Mouse (Mus musculus) liver, adult 2 months (tissue): ENCODE data around the gene Depdc5. TPM values are rescaled to one million over a fixed set of nuclear protein-coding genes. Genes with fewer than 3 reads are reported as not detected.
"Not testable (repeated sequence)": the region's sequence is repeated elsewhere in the genome, so short reads cannot be mapped to it uniquely, and the experiment has no call there.

Experiments used
- DNase-seq: peaks from one replicate; pipeline ENCODE4 v3.0.0-alpha.2; 2011; ENCODE audit warnings: low read depth, low spot score; ENCODE audit errors: extremely low read depth
- H3K27ac ChIP-seq: fragments of 200-500 bp; replicated peaks from 2 replicates; pipeline ENCODE4 v1.5.1; 2012; ENCODE audit warnings: low read depth, mild to moderate bottlenecking, control low read depth, inconsistent platforms, low read length; ENCODE audit not compliant: insufficient read depth
- H3K27me3 ChIP-seq: fragments of 200-500 bp; 2 replicates; pipeline ENCODE4 v1.6.1; 2012; ENCODE audit warnings: mild to moderate bottlenecking, moderate library complexity, low read length, inconsistent platforms; ENCODE audit not compliant: control insufficient read depth, insufficient read depth
- H3K36me3 ChIP-seq: fragments of 200-500 bp; 2 replicates; pipeline ENCODE4 v1.6.1; 2012; ENCODE audit warnings: low read length, inconsistent platforms; ENCODE audit not compliant: control insufficient read depth, insufficient read depth
- H3K4me1 ChIP-seq: fragments of 200-500 bp; 2 replicates; pipeline ENCODE4 v1.6.1; 2011; ENCODE audit warnings: low read length; ENCODE audit not compliant: control insufficient read depth, insufficient read depth
- H3K4me3 ChIP-seq: fragments of 200-500 bp; 2 replicates; pipeline ENCODE4 v1.5.1; 2011; ENCODE audit warnings: low read depth, mild to moderate bottlenecking, control low read depth, low read length, moderate library complexity; ENCODE audit not compliant: insufficient read depth
- H3K79me2 ChIP-seq: fragments of 200-500 bp; 2 replicates; pipeline ENCODE4 v1.6.1; 2012; ENCODE audit warnings: inconsistent platforms, mild to moderate bottlenecking, low read length, moderate library complexity; ENCODE audit not compliant: control insufficient read depth, insufficient read depth
- H3K9ac ChIP-seq: fragments of 200-500 bp; 2 replicates; pipeline ENCODE4 v1.6.1; 2012; ENCODE audit warnings: low read depth, mild to moderate bottlenecking, control low read depth, inconsistent platforms, low read length
- CTCF ChIP-seq: fragments of 200-500 bp; IDR thresholded peaks from 2 replicates; pipeline ENCODE4 v1.5.1; 2011; ENCODE audit warnings: low read depth, low read length, control low read depth
- POLR2A ChIP-seq: fragments of 200-500 bp; IDR thresholded peaks from 2 replicates; pipeline ENCODE4 v1.6.1; 2011; ENCODE audit warnings: low read length, control low read depth; ENCODE audit not compliant: insufficient read depth; ENCODE audit errors: extremely low read depth
- WGBS: fragments of 180-500 bp; shearing (Covaris S2); methylation state at CpG from one replicate; pipeline ENCODE4 v1.1.7; 2018; 5-methylcytosine and 5-hydroxymethylcytosine counted together
- polyA plus RNA-seq: library from polyadenylated mRNA; depleted of rRNA; stranded (reverse); fragments of >200 nt; gene quantifications from 2 replicates; pipeline ENCODE4 v1.2.3, GENCODE M21; 2012; rRNA removed
- total RNA-seq: library from RNA; depleted of rRNA; stranded (reverse); fragments of >200 nt; gene quantifications from 2 replicates; pipeline ENCODE4 v1.2.3, GENCODE M21; 2014; rRNA removed

Gene Depdc5
- total and polyA plus RNA-seq, 2 experiments: 8.2 to 8.7 TPM

GRCm38 (mm10) chr5:33038656-33039509 lies 175.4 kb downstream of the Depdc5 start:
- 42% methylated on average over 13 of the region's 13 CpGs for WGBS
- H3K27me3 ChIP-seq: no peaks in the 10 kb centered on the region
- no peak overlapping the region for H3K27ac ChIP-seq
- DNase-seq: no peak
- H3K36me3 ChIP-seq: no peaks in the 10 kb centered on the region
- H3K4me1 ChIP-seq: peaks cover 4% of the 10 kb centered on the region
- no peaks in the 10 kb centered on the region for H3K79me2 ChIP-seq
- H3K9ac ChIP-seq: no peak overlapping the region
- no peak overlapping the region for H3K4me3 ChIP-seq
- TF ChIP-seq CTCF (no peak), POLR2A (no peak)

GRCm38 (mm10) chr5:33039510-33039911 lies 176.0 kb downstream of the Depdc5 start:
- peak overlapping the region; percentile 4; the same call in 1 of the 2 replicates for H3K9ac ChIP-seq
- peaks cover 4% of the 10 kb centered on the region for H3K4me1 ChIP-seq
- H3K27ac ChIP-seq: no peak overlapping the region
- H3K4me3 ChIP-seq: no peak overlapping the region
- H3K36me3 ChIP-seq: no peaks in the 10 kb centered on the region
- WGBS: 4% methylated on average over 13 of the region's 13 CpGs
- H3K79me2 ChIP-seq: no peaks in the 10 kb centered on the region
- peak; percentile 70 for TF ChIP-seq CTCF
- no peak for TF ChIP-seq POLR2A
- peak; percentile 54 for DNase-seq
- no peaks in the 10 kb centered on the region for H3K27me3 ChIP-seq

GRCm38 (mm10) chr5:33040735-33041134 lies 177.2 kb downstream of the Depdc5 start:
- not testable (repeated sequence) for H3K36me3 ChIP-seq, H3K4me1 ChIP-seq, H3K9ac ChIP-seq, H3K4me3 ChIP-seq, H3K27ac ChIP-seq, DNase-seq, H3K27me3 ChIP-seq, H3K79me2 ChIP-seq
- WGBS: 96% methylated on average over 1 of the region's 1 CpGs

GRCm38 (mm10) chr5:33043397-33043796 lies 179.9 kb downstream of the Depdc5 start:
- no peak overlapping the region for H3K4me3 ChIP-seq
- no peak overlapping the region for H3K9ac ChIP-seq
- peaks cover 4% of the 10 kb centered on the region for H3K4me1 ChIP-seq
- WGBS: 61% methylated on average over 10 of the region's 10 CpGs
- DNase-seq: no peak
- H3K36me3 ChIP-seq: no peaks in the 10 kb centered on the region
- no peaks in the 10 kb centered on the region for H3K27me3 ChIP-seq
- no peak for TF ChIP-seq POLR2A
- no peak for TF ChIP-seq CTCF
- no peak overlapping the region for H3K27ac ChIP-seq
- no peaks in the 10 kb centered on the region for H3K79me2 ChIP-seq

Other genes with a start within 250 kb of the Depdc5 start
- 25.2 and 30.8 TPM in 2 replicates for gene Pisd, start 78.1 kb upstream of the Depdc5 start, total RNA-seq
- gene Pisd, start 78.1 kb upstream of the Depdc5 start, polyA plus RNA-seq: 40.6 and 45.6 TPM in 2 replicates
- not detected in 2 replicates for gene Gm20671, start 36.6 kb upstream of the Depdc5 start, total RNA-seq
- gene Gm20671, start 36.6 kb upstream of the Depdc5 start, polyA plus RNA-seq: 2.3 and 3.2 TPM in 2 replicates
- gene Prr14l, start 9.4 kb upstream of the Depdc5 start, total RNA-seq: 10.0 and 13.9 TPM in 2 replicates
- 8.7 and 15.7 TPM in 2 replicates for gene Prr14l, start 9.4 kb upstream of the Depdc5 start, polyA plus RNA-seq
- 23.4 and 26.7 TPM in 2 replicates for gene Ywhah, start 155.1 kb downstream of the Depdc5 start, total RNA-seq
- 29.5 and 31.2 TPM in 2 replicates for gene Ywhah, start 155.1 kb downstream of the Depdc5 start, polyA plus RNA-seq
- 0.34 and 0.55 TPM in 2 replicates for gene Slc5a1, start 240.5 kb downstream of the Depdc5 start, total RNA-seq
- 0.22 and 0.36 TPM in 2 replicates for gene Slc5a1, start 240.5 kb downstream of the Depdc5 start, polyA plus RNA-seq